Mouse (Mus musculus) 3134 (cell line): ENCODE data around the gene Rhox2f.
"Not testable (repeated sequence)": the region's sequence is repeated elsewhere in the genome, so short reads cannot be mapped to it uniquely, and the experiment has no call there.

Experiments used
- DNase-seq: peaks from one replicate; pipeline ENCODE4 v3.0.0-alpha.2; 2011; ENCODE audit warnings: low spot score; ENCODE audit not compliant: insufficient read length; ENCODE audit errors: extremely low read depth

Rhox2f gene

GRCm38 (mm10) chrX:37571105-37571504, at the start of gene Rhox2f:
Gene Rhox2f, plus strand, starts transcription at chrX:37571405.
- not testable (repeated sequence) for DNase-seq

- not testable (repeated sequence) for DNase-seq
These were observed 41.1 kb upstream of the Rhox2f start, which contains the start of gene Rhox2e for GRCm38 (mm10) chrX:37530152-37530551. Gene Rhox2e, plus strand, starts transcription at chrX:37530452.

- DNase-seq: not testable (repeated sequence)
These were observed 29.5 kb upstream of the Rhox2f start, which contains the start of gene Rhox3e for GRCm38 (mm10) chrX:37541719-37542118. Gene Rhox3e, plus strand, starts transcription at chrX:37542019.

GRCm38 (mm10) chrX:37557112-37557511, 14.1 kb upstream of the Rhox2f start, which contains the start of gene Rhox4e:
Gene Rhox4e, plus strand, starts transcription at chrX:37557412.
- not testable (repeated sequence) for DNase-seq

GRCm38 (mm10) chrX:37572638-37573037, 1.4 kb downstream of the Rhox2f start:
- DNase-seq: peak; percentile 14

- DNase-seq: not testable (repeated sequence)
These were observed 9.5 kb downstream of the Rhox2f start, which contains the start of gene Rhox3f for GRCm38 (mm10) chrX:37580692-37581091. Gene Rhox3f, plus strand, starts transcription at chrX:37580992.

GRCm38 (mm10) chrX:37607604-37608003, 36.4 kb downstream of the Rhox2f start, which contains the start of gene Rhox4f:
Gene Rhox4f, minus strand, starts transcription at chrX:37607704.
- not testable (repeated sequence) for DNase-seq
